Mouse (Mus musculus) embryonic facial prominence, embryonic 11.5 days (tissue): Measurements from ENCODE around the gene Slc47a2. TPM values are rescaled to one million over a fixed set of nuclear protein-coding genes. Genes with fewer than 3 reads are reported as not detected.

ENCODE experiments used
- ATAC-seq: fragments of 200-750 bp; cut with Nextera tagmentation; replicated peaks from 2 replicates; pipeline ENCODE4 v1.8.0; 2017; ENCODE audit warnings: low read depth; ENCODE audit not compliant: insufficient number of reproducible peaks, low FRiP score, low TSS enrichment
- DNase-seq: peaks from one replicate; pipeline ENCODE4 v3.0.0-alpha.2; 2015; ENCODE audit warnings: low spot score
- H3K27ac ChIP-seq: fragments of 300-500 bp; sonication (generic); replicated peaks from 2 replicates; pipeline ENCODE4 v1.5.1; 2014; ENCODE audit warnings: mild to moderate bottlenecking, low read depth, low read length, control low read depth
- H3K27me3 ChIP-seq: fragments of 300-500 bp; sonication (generic); 2 replicates; pipeline ENCODE4 v1.6.1; 2014; ENCODE audit warnings: mild to moderate bottlenecking, low read length, moderate library complexity, mixed read lengths; ENCODE audit not compliant: control insufficient read depth, insufficient read depth
- H3K36me3 ChIP-seq: fragments of 300-500 bp; sonication (generic); replicated peaks from 2 replicates; pipeline ENCODE4 v1.6.1; 2014; ENCODE audit warnings: low read depth, mild to moderate bottlenecking, low read length, moderate library complexity, mixed read lengths; ENCODE audit not compliant: control insufficient read depth, insufficient read depth
- H3K4me1 ChIP-seq: fragments of 300-500 bp; sonication (generic); 2 replicates; pipeline ENCODE4 v1.6.1; 2014; ENCODE audit warnings: low read length, mixed read lengths; ENCODE audit not compliant: control insufficient read depth, insufficient read depth
- H3K4me2 ChIP-seq: fragments of 300-500 bp; sonication (generic); 2 replicates; pipeline ENCODE4 v1.6.1; 2014; ENCODE audit warnings: low read depth, mild to moderate bottlenecking, control low read depth, low read length, moderate library complexity
- H3K4me3 ChIP-seq: fragments of 300-500 bp; sonication (generic); 2 replicates; pipeline ENCODE4 v1.5.1; 2014; ENCODE audit warnings: low read depth, low read length, control low read depth
- H3K9ac ChIP-seq: fragments of 300-500 bp; sonication (generic); replicated peaks from 2 replicates; pipeline ENCODE4 v1.6.1; 2014; ENCODE audit warnings: mild to moderate bottlenecking, control low read depth, low read length
- H3K9me3 ChIP-seq: fragments of 300-500 bp; sonication (generic); replicated peaks from 2 replicates; pipeline ENCODE4 v1.6.1; 2016; ENCODE audit warnings: mild to moderate bottlenecking, low read length, inconsistent platforms, mixed read lengths; ENCODE audit not compliant: control insufficient read depth
- WGBS: fragments of 180-500 bp; shearing (Covaris S2); extraction: QIAGEN DNeasy Blood & Tissue Kit; methylation state at CpG from one replicate; pipeline ENCODE4 v1.1.7; 2014; 5-methylcytosine and 5-hydroxymethylcytosine counted together
- polyA plus RNA-seq: library from polyadenylated mRNA; unstranded; fragments of >200 nt; fragmentation: Nextera tagmentation; extraction: Ambion mirVana; gene quantifications from 2 replicates; pipeline ENCODE4 v1.2.1, GENCODE M21; 2014

Gene Slc47a2
- polyA plus RNA-seq, 1 experiment from 2014 or later: not detected

GRCm38 (mm10) chr11:61341233-61341632, 1.4 kb downstream of the Slc47a2 start:
- H3K9ac ChIP-seq: no peak overlapping the region
- H3K4me1 ChIP-seq: peaks cover 4% of the 10 kb centered on the region; the same call in 1 of the 2 replicates
- H3K4me3 ChIP-seq: no peak overlapping the region
- H3K27me3 ChIP-seq: peaks cover 21% of the 10 kb centered on the region
- no peaks in the 10 kb centered on the region for H3K9me3 ChIP-seq
- no peak overlapping the region for H3K4me2 ChIP-seq
- 84% methylated on average over 4 of the region's 4 CpGs for WGBS
- no peaks in the 10 kb centered on the region for H3K36me3 ChIP-seq
- DNase-seq (no peak), ATAC-seq (no peak)
- H3K27ac ChIP-seq: no peak overlapping the region

- ATAC-seq: no peak
- no peak overlapping the region for H3K9ac ChIP-seq
These were observed 2.3 kb downstream of the Slc47a2 start for GRCm38 (mm10) chr11:61340374-61340773.

GRCm38 (mm10) chr11:61337586-61337985, 5.1 kb downstream of the Slc47a2 start:
- Histone ChIP-seq H3K9ac (no peak overlapping the region), H3K4me2 (no peak overlapping the region), H3K4me3 (no peak overlapping the region), H3K27me3 (peaks cover 8% of the 10 kb centered on the region), H3K9me3 (no peaks in the 10 kb centered on the region), H3K4me1 (peaks cover 1% of the 10 kb centered on the region; the same call in 1 of the 2 replicates), H3K36me3 (no peaks in the 10 kb centered on the region), H3K27ac (no peak overlapping the region)
- DNase-seq (no peak), ATAC-seq (no peak)
- 79% methylated on average over 10 of the region's 10 CpGs for WGBS

More at GRCm38 (mm10) chr11:61340374-61340773, 2.3 kb downstream of the Slc47a2 start:
- Histone ChIP-seq H3K27ac (no peak overlapping the region), H3K4me3 (no peak overlapping the region), H3K36me3 (no peaks in the 10 kb centered on the region), H3K27me3 (peaks cover 21% of the 10 kb centered on the region), H3K9me3 (no peaks in the 10 kb centered on the region), H3K4me2 (no peak overlapping the region), H3K4me1 (peaks cover 4% of the 10 kb centered on the region; the same call in 1 of the 2 replicates)
- DNase-seq: no peak
- WGBS: 81% methylated on average over 4 of the region's 4 CpGs

- no peaks in the 10 kb centered on the region for H3K36me3 ChIP-seq
These were observed 21.6 kb downstream of the Slc47a2 start for GRCm38 (mm10) chr11:61320904-61321687.

GRCm38 (mm10) chr11:61319923-61320567, 22.6 kb downstream of the Slc47a2 start:
- Histone ChIP-seq H3K9ac (no peak overlapping the region), H3K27me3 (no peaks in the 10 kb centered on the region), H3K9me3 (no peaks in the 10 kb centered on the region), H3K4me3 (no peak overlapping the region), H3K4me2 (no peak overlapping the region), H3K4me1 (no peaks in the 10 kb centered on the region), H3K36me3 (no peaks in the 10 kb centered on the region), H3K27ac (no peak overlapping the region)
- 65% methylated on average over 3 of the region's 3 CpGs for WGBS
- ATAC-seq: no peak
- no peak for DNase-seq

More at GRCm38 (mm10) chr11:61320904-61321687, 21.6 kb downstream of the Slc47a2 start:
- no peaks in the 10 kb centered on the region for H3K27me3 ChIP-seq
- H3K9ac ChIP-seq: no peak overlapping the region
- no peak overlapping the region for H3K27ac ChIP-seq
- no peaks in the 10 kb centered on the region for H3K4me1 ChIP-seq
- no peak for ATAC-seq
- no peak overlapping the region for H3K4me2 ChIP-seq
- DNase-seq: no peak
- 73% methylated on average over 10 of the region's 10 CpGs for WGBS
- H3K9me3 ChIP-seq: no peaks in the 10 kb centered on the region
- H3K4me3 ChIP-seq: no peak overlapping the region

DNA sequence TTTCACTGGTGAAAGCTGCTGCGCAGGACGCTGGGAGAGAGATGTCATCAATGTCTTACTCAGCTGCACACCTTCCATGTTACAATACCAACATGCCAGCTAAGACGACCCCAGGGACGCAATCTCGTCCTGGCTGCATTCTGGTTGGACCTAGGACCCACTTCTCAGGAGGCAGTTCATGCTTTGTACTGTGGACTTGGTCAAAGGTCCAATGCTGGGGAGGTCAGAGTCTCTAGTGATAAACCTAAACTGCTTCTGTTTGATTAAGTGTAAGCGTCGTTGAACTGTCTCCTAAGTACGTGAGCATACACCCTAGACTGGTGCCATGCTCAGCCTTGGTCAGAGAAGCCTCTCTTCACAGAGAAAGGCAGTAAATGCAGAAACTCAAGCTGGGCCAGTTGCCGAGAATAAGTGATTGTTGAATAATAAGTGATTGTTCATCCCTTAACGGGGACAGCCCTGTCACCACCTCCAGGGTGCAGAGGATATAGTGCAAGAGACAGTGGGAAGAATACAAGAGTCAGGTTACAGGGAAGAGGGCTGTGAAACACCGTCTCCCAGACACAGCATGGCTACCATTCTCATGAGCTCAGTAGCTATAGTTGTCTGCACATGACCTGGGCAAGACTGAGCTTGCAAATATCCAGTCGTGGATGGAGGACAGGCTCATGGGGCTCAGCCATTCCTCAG, 23.3 kb downstream of the Slc47a2 start:
- Histone ChIP-seq H3K27ac (no peak overlapping the region), H3K36me3 (no peaks in the 10 kb centered on the region), H3K9me3 (no peaks in the 10 kb centered on the region), H3K9ac (no peak overlapping the region), H3K27me3 (no peaks in the 10 kb centered on the region), H3K4me1 (no peaks in the 10 kb centered on the region), H3K4me2 (no peak overlapping the region), H3K4me3 (no peak overlapping the region)
- ATAC-seq: no peak
- 56% methylated on average over 12 of the region's 12 CpGs for WGBS
- no peak for DNase-seq

DNA sequence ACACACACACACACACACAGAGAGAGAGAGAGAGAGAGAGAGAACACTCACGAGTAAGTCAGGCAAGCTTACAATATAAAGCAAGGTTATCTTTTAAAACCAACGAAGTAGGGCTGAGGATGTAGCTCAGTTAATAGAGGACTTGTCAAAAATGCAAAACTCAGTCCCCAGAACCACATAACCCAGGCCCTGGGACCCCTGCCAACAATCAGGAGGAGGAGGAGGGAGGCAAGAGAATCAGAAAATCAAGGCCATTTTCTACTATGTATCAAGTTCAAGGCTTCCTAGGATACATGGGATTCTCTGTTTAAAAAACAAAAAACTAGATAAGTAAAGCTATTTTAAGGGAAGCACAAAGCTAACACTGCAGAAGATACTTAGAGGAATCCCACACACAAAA, 25.8 kb downstream of the Slc47a2 start:
- Histone ChIP-seq H3K9ac (no peak overlapping the region), H3K9me3 (no peaks in the 10 kb centered on the region), H3K27ac (no peak overlapping the region), H3K36me3 (no peaks in the 10 kb centered on the region), H3K4me2 (no peak overlapping the region), H3K4me3 (no peak overlapping the region), H3K27me3 (no peaks in the 10 kb centered on the region), H3K4me1 (no peaks in the 10 kb centered on the region)
- DNase-seq: no peak
- WGBS: 79% methylated on average over 2 of the region's 2 CpGs
- no peak for ATAC-seq
